Comparison of ENCODE assay signal across 15 mouse cellular contexts in the genomic region with DNA sequence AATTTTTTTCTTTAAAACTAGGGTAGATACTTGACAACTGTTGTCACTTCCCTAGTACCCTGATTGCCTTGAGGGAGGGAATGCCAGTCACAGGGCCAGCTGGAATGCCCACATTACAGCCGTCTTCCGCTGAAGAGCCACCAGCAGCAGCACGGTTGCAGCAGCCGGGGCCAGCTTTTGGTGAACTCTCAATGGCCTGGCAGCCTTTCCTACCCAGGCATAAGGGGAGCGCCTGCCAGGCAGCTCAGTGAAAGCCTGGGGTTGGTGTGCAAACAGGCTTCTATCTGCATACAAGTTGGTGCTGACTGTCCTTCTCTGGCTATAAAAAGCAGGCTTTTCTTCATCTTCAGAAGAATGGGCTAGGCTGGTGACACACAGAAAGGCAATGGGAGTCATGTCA. TPM values are rescaled to one million over a fixed set of nuclear protein-coding genes. Genes with fewer than 3 reads are reported as not detected.
DNase-seq lines count a peak whose midpoint lies in the region; ATAC-seq and TF ChIP-seq lines count a peak whose summit lies in the region.
"Had no signal": no experiment of that assay in that cellular context is flagged by ENCODE, and none has a peak within 500 bp of the region (broad histone marks: within the 10 kb centered on the region; RNA-seq: fewer than 3 reads in every experiment).

No protein-coding gene starts in this region.

- WGBS in hindbrain, embryonic 16.5 days, result 61% methylated on average over 5 of the region's 5 CpGs
- 69% methylated on average over 5 of the region's 5 CpGs for WGBS in hindbrain, embryonic 13.5 days

- peak overlapping the region; percentile 17; the same call in 1 of the 2 replicates for H3K27ac ChIP-seq in hindbrain, embryonic 16.5 days (ENCODE audit: low read depth, low read length)
- H3K27ac ChIP-seq in hindbrain, embryonic 13.5 days, result no peak overlapping the region
- peak overlapping the region; percentile 9; the same call in 1 of the 2 replicates for H3K27ac ChIP-seq in ES-E14 (ENCODE audit: insufficient read depth, low read depth, low read length, poor library complexity, severe bottlenecking)
- H3K27ac ChIP-seq: forebrain, embryonic 13.5 days; kidney, embryonic 15.5 days; lung, embryonic 15.5 days had no signal

- ATAC-seq in frontal cortex, adult (ENCODE audit: low TSS enrichment), result peak; percentile 48
- no peak for ATAC-seq in hindbrain, embryonic 16.5 days
- ATAC-seq in hindbrain, embryonic 13.5 days (ENCODE audit: low FRiP score), result no peak
- ATAC-seq: forebrain, embryonic 13.5 days had no signal

- no peaks in the 10 kb centered on the region for H3K9me3 ChIP-seq in hindbrain, embryonic 16.5 days (ENCODE audit: control insufficient read depth, low read length)
- no peaks in the 10 kb centered on the region for H3K9me3 ChIP-seq in hindbrain, embryonic 13.5 days
- H3K9me3 ChIP-seq in ES-E14 (ENCODE audit: control insufficient read depth, insufficient read depth, low read depth, low read length), result no peaks in the 10 kb centered on the region
- H3K9me3 ChIP-seq: forebrain, embryonic 13.5 days; kidney, embryonic 15.5 days; lung, embryonic 15.5 days had no signal

- no peak overlapping the region for H3K9ac ChIP-seq in hindbrain, embryonic 16.5 days (ENCODE audit: low read depth, low read length)
- H3K9ac ChIP-seq in hindbrain, embryonic 13.5 days, result no peak overlapping the region
- H3K9ac ChIP-seq in ES-E14 (ENCODE audit: insufficient read depth, low read depth, low read length, poor library complexity, severe bottlenecking), result no peak overlapping the region
- H3K9ac ChIP-seq: forebrain, embryonic 13.5 days; kidney, embryonic 15.5 days; lung, embryonic 15.5 days had no signal

- H3K4me3 ChIP-seq in hindbrain, embryonic 16.5 days (ENCODE audit: low read length), result no peak overlapping the region
- H3K4me3 ChIP-seq in hindbrain, embryonic 13.5 days, result no peak overlapping the region
- H3K4me3 ChIP-seq in ES-E14 (ENCODE audit: insufficient read depth in 1 of 2, low read depth in 1 of 2, low read length in 2 of 2, poor library complexity in 1 of 2, severe bottlenecking in 1 of 2), result no peak overlapping the region
- H3K4me3 ChIP-seq: forebrain, embryonic 13.5 days; kidney, embryonic 15.5 days; lung, embryonic 15.5 days had no signal

- DNase-seq in frontal cortex, postnatal 10 days (ENCODE audit: low spot score in 2 of 2), result no peak
- no peak for DNase-seq in ES-E14 (ENCODE audit: low read depth, low spot score)
- DNase-seq in cerebellum, adult 9-11 months, result peak; percentile 65
- DNase-seq in ovary, postnatal 14 days (ENCODE audit: low spot score), result no peak
- DNase-seq in adrenal gland, adult 8-10 months, result no peak
- DNase-seq: embryo, embryonic 11 days; retina, postnatal 1 day had no signal

- in situ Hi-C loops in ES-E14 (cut with MboI; ENCODE audit: low sequenced_read_pairs in 2 of 2, unreplicated experiment in 2 of 2), result no loop called here

- H3K36me3 ChIP-seq in hindbrain, embryonic 16.5 days (ENCODE audit: control insufficient read depth, insufficient read depth, low read length), result no peaks in the 10 kb centered on the region
- H3K36me3 ChIP-seq in hindbrain, embryonic 13.5 days, result no peaks in the 10 kb centered on the region
- H3K36me3 ChIP-seq in ES-E14 (ENCODE audit: control insufficient read depth, insufficient read depth, low read length, poor library complexity, severe bottlenecking), result peaks cover 2% of the 10 kb centered on the region; the same call in 1 of the 2 replicates
- H3K36me3 ChIP-seq: lung, embryonic 15.5 days had no signal

- no peaks in the 10 kb centered on the region for H3K27me3 ChIP-seq in hindbrain, embryonic 16.5 days (replicated peaks; ENCODE audit: control insufficient read depth, insufficient read depth, low read length)
- no peaks in the 10 kb centered on the region for H3K27me3 ChIP-seq in hindbrain, embryonic 13.5 days
- H3K27me3 ChIP-seq: forebrain, embryonic 13.5 days; kidney, embryonic 15.5 days; lung, embryonic 15.5 days had no signal

- H3K4me2 ChIP-seq in hindbrain, embryonic 16.5 days (ENCODE audit: low read length), result no peak overlapping the region
- no peak overlapping the region for H3K4me2 ChIP-seq in hindbrain, embryonic 13.5 days
- H3K4me2 ChIP-seq: forebrain, embryonic 13.5 days; kidney, embryonic 15.5 days; lung, embryonic 15.5 days had no signal

- H3K4me1 ChIP-seq in hindbrain, embryonic 16.5 days (ENCODE audit: control insufficient read depth, insufficient read depth, low read depth, low read length), result peaks cover 23% of the 10 kb centered on the region
- peaks cover 34% of the 10 kb centered on the region for H3K4me1 ChIP-seq in hindbrain, embryonic 13.5 days (replicated peaks)
- peaks cover 0 to 13% of the 10 kb centered on the region in 2 experiments; a peak in 2 of 4 replicates for H3K4me1 ChIP-seq in ES-E14 (ENCODE audit: control insufficient read depth in 2 of 2, insufficient read depth in 2 of 2, low read length in 2 of 2, poor library complexity in 1 of 2)

TF ChIP-seq in ES-E14, 5 proteins besides CTCF, POLR2A, EP300 and RAD21:
- TF ChIP-seq MAFK (IDR thresholded peaks at IDR 0.05; ENCODE audit: insufficient read depth, low read depth, low read length) (no peak), CHD2 (IDR thresholded peaks at IDR 0.05; ENCODE audit: low read depth, low read length) (no peak), ZNF384 (IDR thresholded peaks at IDR 0.05; ENCODE audit: low read depth, low read length) (no peak), HCFC1 (IDR thresholded peaks at IDR 0.05; ENCODE audit: borderline replicate concordance, insufficient read depth, low read length) (no peak), ZC3H11A (IDR thresholded peaks at IDR 0.05; ENCODE audit: borderline replicate concordance, low read depth, low read length) (no peak)

RNA-seq across cellular contexts. Expression of a gene that starts 17.5 kb away (rescaled TPM):
- 7.8 and 9.4 TPM in 2 replicates for polyA plus RNA-seq in hindbrain, embryonic 16.5 days (2015; fragmentation: Nextera tagmentation; extraction: Ambion mirVana)
- polyA plus RNA-seq in hindbrain, embryonic 13.5 days (2015; fragmentation: Nextera tagmentation; extraction: Ambion mirVana), result 7.6 and 7.9 TPM in 2 replicates
- 0.27 and 1.0 TPM in 2 replicates for total RNA-seq in ES-E14 (2012; rRNA removed)
- total RNA-seq in adrenal gland, adult 8-10 months (2022), result 1 to 10 TPM; 3.9 to 7.8 (median 6.3) TPM
- total RNA-seq: liver, adult 2 months; megakaryocyte progenitor cell, adult 5-6 weeks had no signal

RNA-seq across cellular contexts. Expression of a gene that starts 19.9 kb away (rescaled TPM):
- polyA plus RNA-seq in hindbrain, embryonic 16.5 days (2015; fragmentation: Nextera tagmentation; extraction: Ambion mirVana), result 18.4 and 20.3 TPM in 2 replicates
- polyA plus RNA-seq in hindbrain, embryonic 13.5 days (2015; fragmentation: Nextera tagmentation; extraction: Ambion mirVana), result 16.2 and 16.9 TPM in 2 replicates
- total RNA-seq in ES-E14 (2012; rRNA removed), result 29.5 and 32.6 TPM in 2 replicates
- 10 to 100 TPM in 3 of 4 experiments, 1 to 10 TPM in 1; 7.3 to 20.6 (median 14.4) TPM for total RNA-seq in adrenal gland, adult 8-10 months (2022)

RNA-seq across cellular contexts. Expression of a gene that starts 35.4 kb away (rescaled TPM):
- 0.26 and 0.64 TPM in 2 replicates for polyA plus RNA-seq in hindbrain, embryonic 16.5 days (2015; fragmentation: Nextera tagmentation; extraction: Ambion mirVana)
- 0.13 and 0.22 TPM in 2 replicates for polyA plus RNA-seq in hindbrain, embryonic 13.5 days (2015; fragmentation: Nextera tagmentation; extraction: Ambion mirVana)
- 0.49 and 1.0 TPM in 2 replicates for total RNA-seq in ES-E14 (2012; rRNA removed)
- total RNA-seq in adrenal gland, adult 8-10 months (2022), result 1 to 10 TPM in 3 of 4 experiments, under 1 TPM in 1; 0.94 to 1.4 (median 1.2) TPM

RNA-seq across cellular contexts. Expression of a gene that starts 43.9 kb away (rescaled TPM):
- polyA plus RNA-seq in hindbrain, embryonic 16.5 days (2015; fragmentation: Nextera tagmentation; extraction: Ambion mirVana), result 24.5 and 29.3 TPM in 2 replicates
- 13.1 and 13.3 TPM in 2 replicates for polyA plus RNA-seq in hindbrain, embryonic 13.5 days (2015; fragmentation: Nextera tagmentation; extraction: Ambion mirVana)
- total RNA-seq in ES-E14 (2012; rRNA removed), result 9.6 and 17.4 TPM in 2 replicates
- 10 to 100 TPM; 35.1 to 37.0 (median 36.2) TPM for total RNA-seq in adrenal gland, adult 8-10 months (2022)
